Mouse (Mus musculus): Measurements from ENCODE around the gene Tcp11. TPM values are rescaled to one million over a fixed set of nuclear protein-coding genes. Genes with fewer than 3 reads are reported as not detected.

Tcp11 gene
- polyA plus RNA-seq, 1 experiment = 0.29 TPM

GRCm38 (mm10) chr17:28018776-28019175 lies 61.7 kb downstream of the Tcp11 start:
- H3K27ac ChIP-seq (ENCODE audit: insufficient read depth, low read depth, low read length) = no peak overlapping the region
- TF ChIP-seq CTCF (IDR thresholded peaks at IDR 0.05; ENCODE audit: extremely low read depth, insufficient read length, insufficient replicate concordance, low read depth, low read length) = no peak
- TF ChIP-seq POLR2A (IDR thresholded peaks at IDR 0.05; ENCODE audit: low read depth, low read length) = no peak
- WGBS = 78% methylated on average over 11 of the region's 11 CpGs
- H3K4me3 ChIP-seq (ENCODE audit: low read depth, low read length) = no peak overlapping the region
- peaks cover 28% of the 10 kb centered on the region for H3K4me1 ChIP-seq (ENCODE audit: control insufficient read depth, insufficient read depth, insufficient read length, low read length)
- H3K36me3 ChIP-seq (ENCODE audit: control insufficient read depth, insufficient read depth, low read length) = no peaks in the 10 kb centered on the region
- no peaks in the 10 kb centered on the region for H3K27me3 ChIP-seq (ENCODE audit: control insufficient read depth, insufficient read depth, low read length)

- peaks cover 31% of the 10 kb centered on the region for H3K4me1 ChIP-seq (ENCODE audit: control insufficient read depth, insufficient read depth, insufficient read length, low read length)
- H3K27me3 ChIP-seq (ENCODE audit: control insufficient read depth, insufficient read depth, low read length) = no peaks in the 10 kb centered on the region
- TF ChIP-seq CTCF (IDR thresholded peaks at IDR 0.05; ENCODE audit: extremely low read depth, insufficient read length, insufficient replicate concordance, low read depth, low read length) = no peak
- no peak overlapping the region for H3K27ac ChIP-seq (ENCODE audit: insufficient read depth, low read depth, low read length)
- WGBS = 85% methylated on average over 6 of the region's 6 CpGs
- H3K36me3 ChIP-seq (ENCODE audit: control insufficient read depth, insufficient read depth, low read length) = no peaks in the 10 kb centered on the region
- no peak overlapping the region for H3K4me3 ChIP-seq (ENCODE audit: low read depth, low read length)
These were observed 62.1 kb downstream of the Tcp11 start for GRCm38 (mm10) chr17:28018344-28018743.

Other genes with a start within 250 kb of the Tcp11 start
- gene Snrpc, start 242.5 kb downstream of the Tcp11 start, polyA plus RNA-seq (2012; rRNA removed) = 60.8 and 108 TPM in 2 replicates
- gene Uhrf1bp1, start 224.2 kb downstream of the Tcp11 start, polyA plus RNA-seq (2012; rRNA removed) = 1.8 TPM in 2 replicates
- 16.8 and 28.2 TPM in 2 replicates for gene Anks1, start 171.3 kb downstream of the Tcp11 start, polyA plus RNA-seq (2012; rRNA removed)
- 2.0 and 3.9 TPM in 2 replicates for gene Taf11, start 170.8 kb downstream of the Tcp11 start, polyA plus RNA-seq (2012; rRNA removed)
- 0.34 and 1.2 TPM in 2 replicates for gene Scube3, start 61.5 kb upstream of the Tcp11 start, polyA plus RNA-seq (2012; rRNA removed)
- gene Zfp523, start 96.5 kb upstream of the Tcp11 start, polyA plus RNA-seq (2012; rRNA removed) = 27.4 and 39.8 TPM in 2 replicates
- gene Def6, start 127.1 kb upstream of the Tcp11 start, polyA plus RNA-seq (2012; rRNA removed) = 4.0 and 7.0 TPM in 2 replicates
- 118 and 203 TPM in 2 replicates for gene Ppard, start 152.1 kb upstream of the Tcp11 start, polyA plus RNA-seq (2012; rRNA removed)
- gene Fance, start 232.9 kb upstream of the Tcp11 start, polyA plus RNA-seq (2012; rRNA removed) = 13.3 and 16.6 TPM in 2 replicates
- 1,432 and 2,365 TPM in 2 replicates for gene Rpl10a, start 247.8 kb upstream of the Tcp11 start, polyA plus RNA-seq (2012; rRNA removed)

All from small intestine, adult 2 months (tissue).